Comparison of ENCODE assay signal across 8 mouse cellular contexts in genomic region chr17:10079853-10080650, GRCm38 (mm10).
DNase-seq lines count a peak whose midpoint lies in the region; ATAC-seq lines count a peak whose summit lies in the region.

No protein-coding gene starts in this region.

- H3K4me1 ChIP-seq in hindbrain, embryonic 11.5 days (replicated peaks; ENCODE audit: control insufficient read depth, insufficient read depth, low read length): peaks cover 4% of the 10 kb centered on the region; the same call in 1 of the 2 replicates
- H3K4me1 ChIP-seq in liver, embryonic 16.5 days (ENCODE audit: control insufficient read depth, low read depth, low read length): no peaks in the 10 kb centered on the region

- no peak overlapping the region for H3K4me3 ChIP-seq in hindbrain, embryonic 11.5 days (ENCODE audit: low read depth, low read length)
- no peak overlapping the region for H3K4me3 ChIP-seq in liver, embryonic 16.5 days (ENCODE audit: low read depth, low read length)

- H3K27ac ChIP-seq in hindbrain, embryonic 11.5 days (ENCODE audit: low read depth, low read length): no peak overlapping the region
- no peak overlapping the region for H3K27ac ChIP-seq in liver, embryonic 16.5 days (ENCODE audit: low read length)

- 81% methylated on average over 15 of the region's 15 CpGs for WGBS in hindbrain, embryonic 11.5 days
- WGBS in liver, embryonic 16.5 days (ENCODE audit: insufficient replicate concordance): 66% methylated on average over 15 of the region's 15 CpGs

- H3K9ac ChIP-seq in hindbrain, embryonic 11.5 days (ENCODE audit: low read depth, low read length): no peak overlapping the region
- no peak overlapping the region for H3K9ac ChIP-seq in liver, embryonic 16.5 days (ENCODE audit: low read depth, low read length)

- no peaks in the 10 kb centered on the region for H3K36me3 ChIP-seq in hindbrain, embryonic 11.5 days (ENCODE audit: control insufficient read depth, insufficient read depth, low read length)
- no peaks in the 10 kb centered on the region for H3K36me3 ChIP-seq in liver, embryonic 16.5 days (ENCODE audit: control insufficient read depth, insufficient read depth)

- 0 out of 2 replicates have a peak, but pooled peaks have one; percentile 33 for ATAC-seq in hindbrain, embryonic 11.5 days (ENCODE audit: low FRiP score)
- peak; percentile 58 for ATAC-seq in liver, embryonic 16.5 days (ENCODE audit: low read depth)

- peak; percentile 52 to 81 for DNase-seq in adrenal gland, adult (ENCODE audit: inconsistent age in 2 of 2, low spot score in 1 of 2)
- no peak for DNase-seq in adrenal gland, adult 18-20 months (ENCODE audit: low spot score in 2 of 2)
- peak; percentile 96 for DNase-seq in ZHBTc4 (ENCODE audit: low read depth, low spot score)
- no peak for DNase-seq in hindbrain, embryonic 11.5 days (ENCODE audit: low spot score)
- no peak for DNase-seq in spleen, postnatal 4 days (ENCODE audit: low spot score in 2 of 2)
- DNase-seq in frontal cortex, postnatal 25 days (ENCODE audit: low spot score in 2 of 2): no peak
- DNase-seq in urinary bladder, postnatal 4 days (ENCODE audit: low spot score in 2 of 2): no peak

- no peaks in the 10 kb centered on the region for H3K27me3 ChIP-seq in hindbrain, embryonic 11.5 days (ENCODE audit: control insufficient read depth, insufficient read depth, low read length)
- no peaks in the 10 kb centered on the region for H3K27me3 ChIP-seq in liver, embryonic 16.5 days (ENCODE audit: control insufficient read depth, insufficient read depth, low read depth, low read length)

- H3K4me2 ChIP-seq in hindbrain, embryonic 11.5 days (replicated peaks; ENCODE audit: low read depth, low read length): no peak overlapping the region
- H3K4me2 ChIP-seq in liver, embryonic 16.5 days (ENCODE audit: low read depth, low read length): no peak overlapping the region

- H3K9me3 ChIP-seq in hindbrain, embryonic 11.5 days (ENCODE audit: control insufficient read depth, low read length): no peaks in the 10 kb centered on the region
- no peaks in the 10 kb centered on the region for H3K9me3 ChIP-seq in liver, embryonic 16.5 days (replicated peaks; ENCODE audit: control insufficient read depth, low read length)

Comparison
In these comparisons a context has a peak if more than half of its experiments do, and no peak if none do; other contexts are left out.
1. DNase-seq: peak in adrenal gland, adult (2 of 2) and ZHBTc4 (single experiment); none in adrenal gland, adult 18-20 months (0 of 2), hindbrain, embryonic 11.5 days (single experiment), spleen, postnatal 4 days (0 of 2), frontal cortex, postnatal 25 days (0 of 2) and urinary bladder, postnatal 4 days (0 of 2).